Mouse (Mus musculus) limb, embryonic 11.5 days (tissue): ENCODE measurements around the gene Efcab3. TPM values are rescaled to one million over a fixed set of nuclear protein-coding genes. Genes with fewer than 3 reads are reported as not detected.
"Not testable (repeated sequence)": the region's sequence is repeated elsewhere in the genome, so short reads cannot be mapped to it uniquely, and the experiment has no call there.

Experiments
- ATAC-seq: fragments of 200-750 bp; cut with Nextera tagmentation; 2 replicates; pipeline ENCODE4 v1.8.0; 2017; ENCODE audit warnings: low read depth; ENCODE audit not compliant: insufficient number of reproducible peaks, low FRiP score, low TSS enrichment
- DNase-seq: peaks from one replicate; pipeline ENCODE4 v3.0.0-alpha.2; 2015; ENCODE audit warnings: low spot score
- H3K27ac ChIP-seq: fragments of 300-500 bp; sonication (generic); replicated peaks from 2 replicates; pipeline ENCODE4 v1.5.1; 2014; ENCODE audit warnings: low read depth, mild to moderate bottlenecking, low read length
- H3K27me3 ChIP-seq: fragments of 300-500 bp; sonication (generic); 2 replicates; pipeline ENCODE4 v1.6.1; 2014; ENCODE audit warnings: mild to moderate bottlenecking, low read length, mixed read lengths; ENCODE audit not compliant: control insufficient read depth, insufficient read depth
- H3K36me3 ChIP-seq: fragments of 300-500 bp; sonication (generic); 2 replicates; pipeline ENCODE4 v1.6.1; 2014; ENCODE audit warnings: mild to moderate bottlenecking, low read length, moderate library complexity, mixed read lengths; ENCODE audit not compliant: control insufficient read depth, insufficient read depth
- H3K4me1 ChIP-seq: fragments of 300-500 bp; sonication (generic); 2 replicates; pipeline ENCODE4 v1.6.1; 2014; ENCODE audit warnings: low read length, mixed read lengths; ENCODE audit not compliant: control insufficient read depth, insufficient read depth
- H3K4me2 ChIP-seq: fragments of 300-500 bp; sonication (generic); 2 replicates; pipeline ENCODE4 v1.6.1; 2014; ENCODE audit warnings: low read depth, mild to moderate bottlenecking, moderate library complexity; ENCODE audit not compliant: severe bottlenecking
- H3K4me3 ChIP-seq: fragments of 300-500 bp; sonication (generic); 2 replicates; pipeline ENCODE4 v1.5.1; 2014; ENCODE audit warnings: low read depth, low read length
- H3K9ac ChIP-seq: fragments of 300-500 bp; sonication (generic); 2 replicates; pipeline ENCODE4 v1.6.1; 2014; ENCODE audit warnings: mild to moderate bottlenecking, low read length
- H3K9me3 ChIP-seq: fragments of 300-500 bp; sonication (generic); 2 replicates; pipeline ENCODE4 v1.6.1; 2016; ENCODE audit warnings: low read length; ENCODE audit not compliant: control insufficient read depth
- WGBS: fragments of 180-500 bp; shearing (Covaris S2); extraction: QIAGEN DNeasy Blood & Tissue Kit; methylation state at CpG from one replicate; pipeline ENCODE4 v1.1.7; 2014; 5-methylcytosine and 5-hydroxymethylcytosine counted together
- polyA plus RNA-seq: library from polyadenylated mRNA; unstranded; fragments of >200 nt; fragmentation: Nextera tagmentation; extraction: Ambion mirVana; gene quantifications from 2 replicates; pipeline ENCODE4 v1.2.1, GENCODE M21; 2014

Gene Efcab3
- not detected in 2 replicates for polyA plus RNA-seq

- no peak for DNase-seq
- ATAC-seq, result no peak
- Histone ChIP-seq H3K4me1 (no peaks in the 10 kb centered on the region), H3K4me2 (no peak within 1 kb of the TSS), H3K36me3 (no peaks in the 10 kb centered on the region), H3K27ac (no peak within 1 kb of the TSS), H3K4me3 (no peak within 1 kb of the TSS), H3K9me3 (no peaks in the 10 kb centered on the region), H3K27me3 (no peaks in the 10 kb centered on the region), H3K9ac (no peak within 1 kb of the TSS)
- WGBS, result 93% methylated on average over 5 of the region's 5 CpGs
Observed at GRCm38 (mm10) chr11:105063292-105063691, at the start of gene Efcab3. Gene Efcab3 (plus strand): TSS chr11:105063592.

GRCm38 (mm10) chr11:105021071-105021470 lies 42.3 kb upstream of the Efcab3 start:
- no peaks in the 10 kb centered on the region for H3K9me3 ChIP-seq
- ATAC-seq, result no peak
- H3K9ac ChIP-seq, result no peak overlapping the region
- no peak for DNase-seq
- no peaks in the 10 kb centered on the region for H3K36me3 ChIP-seq
- H3K27me3 ChIP-seq, result no peaks in the 10 kb centered on the region
- H3K27ac ChIP-seq, result no peak overlapping the region
- 75% methylated on average over 7 of the region's 7 CpGs for WGBS
- no peak overlapping the region for H3K4me2 ChIP-seq
- H3K4me3 ChIP-seq, result no peak overlapping the region
- H3K4me1 ChIP-seq, result no peaks in the 10 kb centered on the region

DNA sequence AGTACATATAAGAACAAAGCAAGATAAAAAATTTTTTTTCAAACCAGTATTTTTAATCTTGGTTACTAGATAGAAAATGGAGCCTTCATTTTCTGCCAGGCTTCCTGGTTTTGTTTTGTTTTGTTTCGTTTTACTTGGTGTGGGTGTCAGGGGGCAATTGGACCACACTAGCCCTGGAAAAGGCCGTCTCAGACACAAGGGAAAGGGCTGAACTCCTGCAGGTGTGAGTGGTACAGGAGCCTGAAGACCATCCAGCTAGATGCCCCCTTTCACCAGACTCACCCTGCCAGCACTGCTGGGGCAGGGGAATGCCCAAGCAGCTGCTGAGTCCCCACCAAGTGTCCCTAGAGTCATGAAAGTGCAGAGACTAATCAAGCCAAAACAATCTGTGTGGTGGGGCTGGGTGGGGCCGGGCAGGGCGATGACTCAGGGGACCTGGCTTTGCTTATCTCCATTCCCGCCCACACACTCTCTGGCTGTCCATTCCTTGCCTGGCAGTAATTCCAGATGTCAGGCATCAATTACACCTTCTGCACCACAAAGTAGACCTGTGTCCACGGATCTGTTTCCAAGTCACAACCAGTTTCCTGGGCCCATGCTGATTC lies 34.5 kb upstream of the Efcab3 start:
- no peaks in the 10 kb centered on the region for H3K36me3 ChIP-seq
- no peak overlapping the region for H3K27ac ChIP-seq
- no peaks in the 10 kb centered on the region for H3K27me3 ChIP-seq
- H3K9me3 ChIP-seq, result no peaks in the 10 kb centered on the region
- no peak overlapping the region for H3K9ac ChIP-seq
- WGBS, result 23% methylated on average over 6 of the region's 6 CpGs
- H3K4me3 ChIP-seq, result no peak overlapping the region
- no peak overlapping the region for H3K4me2 ChIP-seq
- ATAC-seq (no peak), DNase-seq (no peak)
- H3K4me1 ChIP-seq, result no peaks in the 10 kb centered on the region

DNA sequence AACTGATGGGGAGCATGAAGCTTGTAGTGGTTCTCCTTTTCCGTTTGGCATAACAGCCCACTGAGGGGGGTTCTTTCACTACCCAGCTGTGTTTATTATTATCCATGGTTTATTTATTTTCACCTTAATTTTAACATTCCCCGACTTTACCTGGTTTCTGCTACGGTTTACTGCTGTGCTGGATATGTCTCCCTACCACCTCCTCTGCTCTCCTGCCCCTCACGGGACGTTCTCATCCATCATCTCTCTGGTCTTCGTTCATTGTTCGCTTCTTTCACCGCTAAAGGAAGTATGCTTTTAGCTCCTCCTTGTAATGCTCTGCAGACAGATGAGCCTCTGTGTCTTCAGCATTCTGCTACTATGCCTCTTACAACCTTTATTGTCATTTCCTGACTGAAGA lies 33.9 kb upstream of the Efcab3 start:
- DNase-seq, result no peak
- H3K4me2 ChIP-seq, result no peak overlapping the region
- WGBS, result 85% methylated on average over 8 of the region's 8 CpGs
- H3K27me3 ChIP-seq, result no peaks in the 10 kb centered on the region
- H3K4me1 ChIP-seq, result no peaks in the 10 kb centered on the region
- H3K4me3 ChIP-seq, result no peak overlapping the region
- H3K27ac ChIP-seq, result no peak overlapping the region
- H3K9me3 ChIP-seq, result no peaks in the 10 kb centered on the region
- no peak for ATAC-seq
- no peak overlapping the region for H3K9ac ChIP-seq
- H3K36me3 ChIP-seq, result no peaks in the 10 kb centered on the region

- Histone ChIP-seq H3K9ac (no peak overlapping the region), H3K36me3 (no peaks in the 10 kb centered on the region), H3K27me3 (no peaks in the 10 kb centered on the region), H3K4me3 (no peak overlapping the region), H3K27ac (no peak overlapping the region), H3K4me1 (no peaks in the 10 kb centered on the region), H3K4me2 (no peak overlapping the region), H3K9me3 (no peaks in the 10 kb centered on the region)
- DNase-seq (no peak), ATAC-seq (no peak)
- 83% methylated on average over 6 of the region's 6 CpGs for WGBS
Observed at GRCm38 (mm10) chr11:105030229-105030628, 33.2 kb upstream of the Efcab3 start.

DNA sequence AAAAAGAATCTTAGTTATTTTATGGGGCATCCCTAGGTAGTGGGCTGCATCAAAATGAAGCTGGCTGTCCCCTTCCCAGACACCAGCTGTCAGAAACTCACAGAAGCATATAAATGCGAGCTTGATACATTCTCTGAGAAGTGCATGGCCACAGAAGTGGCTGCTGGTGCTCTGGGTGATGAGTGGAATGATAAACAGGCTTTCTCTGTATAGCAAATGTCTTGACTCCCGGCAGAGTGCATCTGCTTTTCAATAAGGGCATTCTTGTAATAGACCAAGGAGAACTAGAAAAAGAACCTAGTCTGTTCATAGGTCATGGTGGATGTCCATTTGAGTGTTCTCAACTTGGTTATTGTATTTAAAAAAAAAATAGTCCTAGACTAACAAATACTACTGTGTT lies 32.3 kb upstream of the Efcab3 start:
- Histone ChIP-seq H3K4me1 (no peaks in the 10 kb centered on the region), H3K36me3 (no peaks in the 10 kb centered on the region), H3K9ac (no peak overlapping the region), H3K4me3 (no peak overlapping the region), H3K27ac (no peak overlapping the region), H3K4me2 (no peak overlapping the region), H3K27me3 (no peaks in the 10 kb centered on the region), H3K9me3 (no peaks in the 10 kb centered on the region)
- ATAC-seq (no peak), DNase-seq (no peak)
- 80% methylated on average over 2 of the region's 2 CpGs for WGBS

DNA sequence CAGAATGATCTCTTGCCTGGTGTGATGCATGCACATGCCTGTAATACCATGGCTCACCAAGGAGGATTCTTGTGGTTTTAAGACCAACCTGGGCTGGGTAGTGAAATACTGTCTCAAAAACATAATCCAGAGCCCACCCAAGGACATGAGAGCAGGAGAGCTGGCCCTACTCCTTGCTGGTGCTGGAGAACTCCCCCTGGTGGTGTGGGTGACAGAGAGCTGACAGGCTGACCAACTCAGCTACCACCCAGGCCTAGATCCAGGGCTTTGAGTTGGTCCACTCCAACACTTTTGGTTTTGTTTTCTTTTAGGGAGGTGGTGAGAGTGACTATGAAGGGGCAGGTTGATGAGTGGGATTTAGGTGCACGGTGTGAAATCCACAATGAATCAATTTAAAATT lies 28.3 kb upstream of the Efcab3 start:
- ATAC-seq, result no peak
- Histone ChIP-seq H3K27ac (no peak overlapping the region), H3K9ac (no peak overlapping the region), H3K36me3 (no peaks in the 10 kb centered on the region), H3K27me3 (no peaks in the 10 kb centered on the region), H3K4me1 (no peaks in the 10 kb centered on the region), H3K4me2 (no peak overlapping the region), H3K4me3 (no peak overlapping the region), H3K9me3 (no peaks in the 10 kb centered on the region)
- WGBS, result 97% methylated on average over 1 of the region's 1 CpGs
- DNase-seq, result no peak

- H3K4me1 ChIP-seq, H3K36me3 ChIP-seq, H3K27ac ChIP-seq, H3K9me3 ChIP-seq, H3K9ac ChIP-seq, ATAC-seq, H3K4me3 ChIP-seq, H3K27me3 ChIP-seq, DNase-seq, H3K4me2 ChIP-seq: not testable (repeated sequence)
- WGBS, result 77% methylated on average over 22 of the region's 22 CpGs
Observed at GRCm38 (mm10) chr11:105112448-105112847, 49.1 kb downstream of the Efcab3 start.

DNA sequence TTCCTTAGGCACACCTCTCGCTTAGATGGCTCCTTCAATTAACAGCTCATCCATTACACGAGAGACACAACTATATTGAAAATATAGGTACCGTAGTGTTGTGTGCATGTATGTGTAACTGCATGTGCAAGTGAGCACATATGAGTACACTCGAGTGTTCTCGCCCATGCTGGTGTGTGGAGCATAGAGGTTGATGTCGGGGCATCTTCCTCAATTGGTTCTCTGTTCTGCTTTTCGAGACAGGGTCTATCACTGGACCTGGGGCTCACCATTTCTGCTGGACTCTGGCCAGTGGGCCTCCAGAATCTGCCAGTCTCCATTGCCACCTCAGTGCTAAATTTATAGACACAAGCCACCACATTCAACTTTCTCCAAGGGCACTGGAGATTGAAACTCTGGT lies 54.4 kb downstream of the Efcab3 start:
- H3K36me3 ChIP-seq, result no peaks in the 10 kb centered on the region
- DNase-seq (no peak), ATAC-seq (no peak)
- H3K27me3 ChIP-seq, result no peaks in the 10 kb centered on the region
- no peak overlapping the region for H3K4me3 ChIP-seq
- H3K27ac ChIP-seq, result no peak overlapping the region
- no peak overlapping the region for H3K4me2 ChIP-seq
- no peak overlapping the region for H3K9ac ChIP-seq
- 90% methylated on average over 7 of the region's 7 CpGs for WGBS
- no peaks in the 10 kb centered on the region for H3K9me3 ChIP-seq
- no peaks in the 10 kb centered on the region for H3K4me1 ChIP-seq
